Mouse (Mus musculus) kidney, embryonic 14.5 days (tissue): ENCODE data around the gene Ptpn14. TPM values are rescaled to one million over a fixed set of nuclear protein-coding genes. Genes with fewer than 3 reads are reported as not detected.

Experiments
- ATAC-seq: fragments of 200-750 bp; cut with Nextera tagmentation; 2 replicates; pipeline ENCODE4 v1.8.0; 2017; ENCODE audit warnings: moderate number of reproducible peaks, mild to moderate bottlenecking, moderate TSS enrichment, moderate library complexity; ENCODE audit not compliant: low FRiP score, low TSS enrichment
- H3K27ac ChIP-seq: fragments of 300-500 bp; sonication (generic); 2 replicates; pipeline ENCODE4 v1.5.1; 2014; ENCODE audit warnings: low read depth, mild to moderate bottlenecking, low read length, moderate library complexity, mixed read lengths
- H3K27me3 ChIP-seq: fragments of 300-500 bp; sonication (generic); 2 replicates; pipeline ENCODE4 v1.6.1; 2014; ENCODE audit warnings: mild to moderate bottlenecking, low read length; ENCODE audit not compliant: control insufficient read depth, insufficient read depth
- H3K36me3 ChIP-seq: fragments of 300-500 bp; sonication (generic); 2 replicates; pipeline ENCODE4 v1.6.1; 2014; ENCODE audit warnings: low read length, mixed read lengths; ENCODE audit not compliant: control insufficient read depth, insufficient read depth
- H3K4me1 ChIP-seq: fragments of 300-500 bp; sonication (generic); 2 replicates; pipeline ENCODE4 v1.6.1; 2014; ENCODE audit warnings: low read length, mixed read lengths; ENCODE audit not compliant: control insufficient read depth, insufficient read depth
- H3K4me2 ChIP-seq: fragments of 300-500 bp; sonication (generic); replicated peaks from 2 replicates; pipeline ENCODE4 v1.6.1; 2014; ENCODE audit warnings: low read depth, mild to moderate bottlenecking, low read length
- H3K4me3 ChIP-seq: fragments of 300-500 bp; sonication (generic); 2 replicates; pipeline ENCODE4 v1.5.1; 2014; ENCODE audit warnings: mild to moderate bottlenecking, low read length
- H3K9ac ChIP-seq: fragments of 300-500 bp; sonication (generic); 2 replicates; pipeline ENCODE4 v1.6.1; 2014; ENCODE audit warnings: low read depth, mild to moderate bottlenecking, low read length, moderate library complexity
- H3K9me3 ChIP-seq: fragments of 300-500 bp; sonication (generic); 2 replicates; pipeline ENCODE4 v1.6.1; 2016; ENCODE audit warnings: low read length; ENCODE audit not compliant: control insufficient read depth
- WGBS: fragments of 180-500 bp; shearing (Covaris S2); extraction: QIAGEN DNeasy Blood & Tissue Kit; methylation state at CpG from one replicate; pipeline ENCODE4 v1.1.7; 2014; 5-methylcytosine and 5-hydroxymethylcytosine counted together
- polyA plus RNA-seq: library from polyadenylated mRNA; unstranded; fragments of >200 nt; fragmentation: Nextera tagmentation; extraction: Ambion mirVana; gene quantifications from 2 replicates; pipeline ENCODE4 v1.2.1, GENCODE M21; 2014

Ptpn14 gene
- polyA plus RNA-seq, 1 experiment from 2014 or later = 21.1 TPM

- no peak overlapping the region for H3K9ac ChIP-seq
- no peaks in the 10 kb centered on the region for H3K4me1 ChIP-seq
- ATAC-seq = no peak
- no peak overlapping the region for H3K4me3 ChIP-seq
- H3K27ac ChIP-seq = no peak overlapping the region
- WGBS = 82% methylated on average over 4 of the region's 4 CpGs
- peaks cover 16% of the 10 kb centered on the region; the same call in 1 of the 2 replicates for H3K36me3 ChIP-seq
- no peaks in the 10 kb centered on the region for H3K27me3 ChIP-seq
- H3K4me2 ChIP-seq = no peak overlapping the region
- no peaks in the 10 kb centered on the region for H3K9me3 ChIP-seq
Observed at GRCm38 (mm10) chr1:189801303-189801702, 73.2 kb downstream of the Ptpn14 start.

GRCm38 (mm10) chr1:189802575-189802974 lies 74.5 kb downstream of the Ptpn14 start:
- peaks cover 16% of the 10 kb centered on the region; the same call in 1 of the 2 replicates for H3K36me3 ChIP-seq
- no peak overlapping the region for H3K4me3 ChIP-seq
- no peaks in the 10 kb centered on the region for H3K9me3 ChIP-seq
- WGBS = 93% methylated on average over 4 of the region's 4 CpGs
- no peak overlapping the region for H3K27ac ChIP-seq
- 0 out of 2 replicates have a peak, but pooled peaks cover 4% of the 10 kb centered on the region for H3K4me1 ChIP-seq
- H3K4me2 ChIP-seq = no peak overlapping the region
- no peaks in the 10 kb centered on the region for H3K27me3 ChIP-seq
- no peak overlapping the region for H3K9ac ChIP-seq
- no peak for ATAC-seq

GRCm38 (mm10) chr1:189803742-189804141 lies 75.7 kb downstream of the Ptpn14 start:
- no peak overlapping the region for H3K4me3 ChIP-seq
- H3K4me1 ChIP-seq = 0 out of 2 replicates have a peak, but pooled peaks cover 4% of the 10 kb centered on the region
- no peak for ATAC-seq
- H3K9ac ChIP-seq = no peak overlapping the region
- no peaks in the 10 kb centered on the region for H3K9me3 ChIP-seq
- H3K36me3 ChIP-seq = peaks cover 19% of the 10 kb centered on the region; the same call in 1 of the 2 replicates
- WGBS = 90% methylated on average over 11 of the region's 11 CpGs
- no peak overlapping the region for H3K27ac ChIP-seq
- no peak overlapping the region for H3K4me2 ChIP-seq
- no peaks in the 10 kb centered on the region for H3K27me3 ChIP-seq

- Histone ChIP-seq H3K27ac (no peak overlapping the region), H3K4me3 (no peak overlapping the region), H3K9me3 (no peaks in the 10 kb centered on the region), H3K4me1 (0 out of 2 replicates have a peak, but pooled peaks cover 4% of the 10 kb centered on the region), H3K4me2 (no peak overlapping the region), H3K27me3 (no peaks in the 10 kb centered on the region), H3K36me3 (peaks cover 14% of the 10 kb centered on the region; the same call in 1 of the 2 replicates), H3K9ac (no peak overlapping the region)
- ATAC-seq = no peak
- WGBS = 78% methylated on average over 13 of the region's 13 CpGs
Observed at GRCm38 (mm10) chr1:189806533-189807297, 78.6 kb downstream of the Ptpn14 start.

- no peak overlapping the region for H3K4me2 ChIP-seq
- H3K27me3 ChIP-seq = no peaks in the 10 kb centered on the region
- H3K36me3 ChIP-seq = peaks cover 7% of the 10 kb centered on the region; the same call in 1 of the 2 replicates
- 0 out of 2 replicates have a peak, but pooled peaks cover 4% of the 10 kb centered on the region for H3K4me1 ChIP-seq
- H3K4me3 ChIP-seq = no peak overlapping the region
- no peak overlapping the region for H3K9ac ChIP-seq
- no peak overlapping the region for H3K27ac ChIP-seq
- WGBS = 96% methylated on average over 6 of the region's 6 CpGs
- no peaks in the 10 kb centered on the region for H3K9me3 ChIP-seq
- no peak for ATAC-seq
Observed at GRCm38 (mm10) chr1:189808015-189808414, 79.9 kb downstream of the Ptpn14 start.

GRCm38 (mm10) chr1:189808453-189808852 lies 80.4 kb downstream of the Ptpn14 start:
- 0 out of 2 replicates have a peak, but pooled peaks cover 4% of the 10 kb centered on the region for H3K4me1 ChIP-seq
- no peak overlapping the region for H3K4me2 ChIP-seq
- H3K27ac ChIP-seq = no peak overlapping the region
- H3K36me3 ChIP-seq = peaks cover 7% of the 10 kb centered on the region; the same call in 1 of the 2 replicates
- 98% methylated on average over 2 of the region's 2 CpGs for WGBS
- H3K27me3 ChIP-seq = no peaks in the 10 kb centered on the region
- H3K4me3 ChIP-seq = no peak overlapping the region
- no peak for ATAC-seq
- H3K9ac ChIP-seq = no peak overlapping the region
- no peaks in the 10 kb centered on the region for H3K9me3 ChIP-seq

- Histone ChIP-seq H3K27me3 (no peaks in the 10 kb centered on the region), H3K36me3 (peaks cover 5% of the 10 kb centered on the region; the same call in 1 of the 2 replicates), H3K9ac (no peak overlapping the region), H3K27ac (no peak overlapping the region), H3K9me3 (no peaks in the 10 kb centered on the region), H3K4me3 (no peak overlapping the region), H3K4me1 (peaks cover 6% of the 10 kb centered on the region; the same call in 1 of the 2 replicates), H3K4me2 (no peak overlapping the region)
- no peak for ATAC-seq
- 48% methylated on average over 2 of the region's 2 CpGs for WGBS
Observed at GRCm38 (mm10) chr1:189811778-189812177, 83.7 kb downstream of the Ptpn14 start.

- Histone ChIP-seq H3K36me3 (no peaks in the 10 kb centered on the region; the same call in 1 of the 2 replicates), H3K9me3 (no peaks in the 10 kb centered on the region), H3K27ac (no peak overlapping the region), H3K4me2 (no peak overlapping the region), H3K27me3 (no peaks in the 10 kb centered on the region), H3K4me3 (no peak overlapping the region), H3K4me1 (peaks cover 16% of the 10 kb centered on the region; the same call in 1 of the 2 replicates), H3K9ac (no peak overlapping the region)
- WGBS = 86% methylated on average over 4 of the region's 4 CpGs
- no peak for ATAC-seq
Observed at GRCm38 (mm10) chr1:189814385-189814784, 86.3 kb downstream of the Ptpn14 start.

GRCm38 (mm10) chr1:189817089-189817488 lies 89.0 kb downstream of the Ptpn14 start:
- Histone ChIP-seq H3K36me3 (no peaks in the 10 kb centered on the region; the same call in 1 of the 2 replicates), H3K4me2 (no peak overlapping the region), H3K9me3 (no peaks in the 10 kb centered on the region), H3K9ac (no peak overlapping the region), H3K27me3 (no peaks in the 10 kb centered on the region), H3K4me3 (no peak overlapping the region), H3K27ac (peak overlapping the region; percentile 37; the same call in 1 of the 2 replicates), H3K4me1 (peaks cover 21% of the 10 kb centered on the region; the same call in 1 of the 2 replicates)
- ATAC-seq = no peak
- WGBS = 84% methylated on average over 8 of the region's 8 CpGs
